Mouse (Mus musculus) intestine, embryonic 16.5 days (tissue): ENCODE measurements around the gene Kpnb1. TPM values are rescaled to one million over a fixed set of nuclear protein-coding genes. Genes with fewer than 3 reads are reported as not detected.

Source experiments
- ATAC-seq: fragments of 200-750 bp; cut with Nextera tagmentation; 2 replicates; pipeline ENCODE4 v1.8.0; 2017; ENCODE audit warnings: moderate TSS enrichment, moderate library complexity
- H3K27ac ChIP-seq: fragments of 300-500 bp; sonication (generic); 2 replicates; pipeline ENCODE4 v1.5.1; 2014; ENCODE audit warnings: mild to moderate bottlenecking, low read length
- H3K27me3 ChIP-seq: fragments of 300-500 bp; sonication (generic); replicated peaks from 2 replicates; pipeline ENCODE4 v1.6.1; 2014; ENCODE audit warnings: low read length, control low read depth, mixed read lengths; ENCODE audit not compliant: control insufficient read depth, insufficient read depth
- H3K36me3 ChIP-seq: fragments of 300-500 bp; sonication (generic); 2 replicates; pipeline ENCODE4 v1.6.1; 2014; ENCODE audit warnings: low read length, control low read depth; ENCODE audit not compliant: control insufficient read depth, insufficient read depth
- H3K4me1 ChIP-seq: fragments of 300-500 bp; sonication (generic); 2 replicates; pipeline ENCODE4 v1.6.1; 2014; ENCODE audit warnings: low read length, control low read depth, mixed read lengths; ENCODE audit not compliant: control insufficient read depth, insufficient read depth
- H3K4me2 ChIP-seq: fragments of 300-500 bp; sonication (generic); 2 replicates; pipeline ENCODE4 v1.6.1; 2014; ENCODE audit warnings: low read depth, low read length, control low read depth
- H3K4me3 ChIP-seq: fragments of 300-500 bp; sonication (generic); 2 replicates; pipeline ENCODE4 v1.5.1; 2014; ENCODE audit warnings: mild to moderate bottlenecking, low read length
- H3K9ac ChIP-seq: fragments of 300-500 bp; sonication (generic); 2 replicates; pipeline ENCODE4 v1.6.1; 2014; ENCODE audit warnings: low read depth, low read length
- H3K9me3 ChIP-seq: fragments of 300-500 bp; sonication (generic); 2 replicates; pipeline ENCODE4 v1.6.1; 2016; ENCODE audit warnings: low read length, control low read depth; ENCODE audit not compliant: control insufficient read depth
- WGBS: fragments of 180-500 bp; shearing (Covaris S2); extraction: QIAGEN DNeasy Blood & Tissue Kit; methylation state at CpG from one replicate; pipeline ENCODE4 v1.1.7; 2014; 5-methylcytosine and 5-hydroxymethylcytosine counted together
- polyA plus RNA-seq: library from polyadenylated mRNA; unstranded; fragments of >200 nt; fragmentation: Nextera tagmentation; extraction: Ambion mirVana; gene quantifications from 2 replicates; pipeline ENCODE4 v1.2.1, GENCODE M21; 2015

Kpnb1 gene
- polyA plus RNA-seq, 1 experiment from 2014 or later: 36.3 TPM

DNA sequence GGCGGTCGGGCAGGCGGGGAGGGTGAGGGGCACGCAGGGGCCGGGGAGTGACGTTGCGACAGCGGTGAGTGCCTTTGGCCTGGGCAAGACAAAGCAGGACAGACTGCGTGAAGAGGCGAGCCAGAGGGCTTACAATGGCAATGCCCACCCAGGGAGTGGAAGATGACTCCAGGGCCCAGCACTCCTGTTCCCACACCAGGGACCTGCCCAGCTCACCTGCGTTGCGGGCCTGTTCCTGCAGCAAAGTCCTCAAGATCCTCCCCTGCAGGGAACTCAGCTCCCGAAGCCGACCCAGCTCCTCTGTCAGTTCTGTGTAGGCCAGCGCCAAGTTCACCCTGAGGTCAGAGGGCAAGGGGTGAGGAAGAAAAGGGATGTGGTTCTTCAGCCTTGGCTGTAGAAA, 48.4 kb downstream of the Kpnb1 start:
- Histone ChIP-seq H3K27ac (no peak overlapping the region), H3K9ac (peak overlapping the region; percentile 52), H3K4me1 (0 out of 2 replicates have a peak, but pooled peaks cover 4% of the 10 kb centered on the region), H3K27me3 (peaks cover 23% of the 10 kb centered on the region; the same call in 1 of the 2 replicates), H3K9me3 (no peaks in the 10 kb centered on the region), H3K4me2 (peak overlapping the region; percentile 63), H3K4me3 (peak overlapping the region; percentile 40), H3K36me3 (no peaks in the 10 kb centered on the region; the same call in 1 of the 2 replicates)
- no peak for ATAC-seq
- 31% methylated on average over 15 of the region's 15 CpGs for WGBS

DNA sequence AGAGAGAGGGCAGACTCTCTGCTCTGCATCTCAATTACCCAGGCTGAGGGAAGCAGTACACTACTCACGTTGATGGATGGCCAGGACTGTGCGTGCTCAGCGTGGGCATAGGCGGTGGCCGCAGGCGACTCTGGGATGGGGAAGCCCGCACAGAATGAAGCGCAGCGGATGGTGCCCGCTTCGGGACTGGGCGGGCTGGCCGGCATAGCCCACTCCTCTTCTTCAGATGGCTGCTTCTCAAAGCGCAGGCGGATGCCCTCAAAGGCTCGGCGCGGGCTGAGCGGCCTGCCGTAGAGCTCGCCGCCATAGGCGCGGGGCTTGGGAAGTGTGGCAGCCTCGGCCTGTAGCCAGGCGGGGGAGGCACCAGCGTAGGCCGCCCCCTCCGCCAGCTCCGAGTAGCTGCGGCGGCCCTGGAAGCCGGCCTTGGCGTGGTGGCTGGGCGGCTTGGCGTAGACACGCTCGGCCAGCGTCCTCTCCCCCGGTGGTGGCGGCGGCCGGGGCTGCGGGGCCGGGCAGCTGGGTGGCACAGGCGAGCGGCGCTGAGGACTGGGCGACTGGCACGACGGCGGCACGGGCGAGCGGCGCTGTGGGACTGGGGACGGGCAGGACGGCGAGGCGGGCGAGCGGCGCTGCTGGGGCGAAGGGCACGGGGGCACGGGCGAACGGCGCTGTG, 49.0 kb downstream of the Kpnb1 start:
- Histone ChIP-seq H3K9me3 (no peaks in the 10 kb centered on the region), H3K4me3 (peak overlapping the region; percentile 40), H3K27me3 (peaks cover 23% of the 10 kb centered on the region; the same call in 1 of the 2 replicates), H3K36me3 (no peaks in the 10 kb centered on the region; the same call in 1 of the 2 replicates), H3K9ac (peak overlapping the region; percentile 52), H3K27ac (no peak overlapping the region), H3K4me1 (0 out of 2 replicates have a peak, but pooled peaks cover 4% of the 10 kb centered on the region), H3K4me2 (peak overlapping the region; percentile 63)
- ATAC-seq: peak; percentile 49
- WGBS: 21% methylated on average over 66 of the region's 69 CpGs

DNA sequence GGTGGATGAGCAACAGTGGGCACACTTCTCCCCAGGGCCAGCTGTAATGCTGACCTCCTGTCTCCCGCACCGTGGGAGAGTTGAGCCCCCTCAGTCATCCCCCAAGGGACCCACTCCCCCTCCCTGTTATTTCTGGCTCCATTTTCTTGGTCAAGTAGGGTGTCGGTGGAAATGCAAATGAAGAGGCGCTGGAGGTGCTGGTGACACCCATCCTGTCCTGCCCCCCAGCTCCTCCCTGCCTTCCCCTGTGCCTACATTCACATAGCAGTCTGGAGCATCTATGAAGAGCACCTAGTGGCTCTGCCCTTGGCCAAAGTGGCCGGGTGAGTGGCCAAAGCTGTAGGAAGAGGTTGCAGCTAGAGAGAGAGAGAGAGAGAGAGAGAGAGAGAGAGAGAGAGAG, 54.4 kb downstream of the Kpnb1 start:
- 51% methylated on average over 5 of the region's 5 CpGs for WGBS
- Histone ChIP-seq H3K27ac (no peak overlapping the region), H3K27me3 (peaks cover 13% of the 10 kb centered on the region; the same call in 1 of the 2 replicates), H3K4me2 (no peak overlapping the region), H3K9me3 (no peaks in the 10 kb centered on the region), H3K36me3 (no peaks in the 10 kb centered on the region), H3K4me1 (no peaks in the 10 kb centered on the region), H3K4me3 (no peak overlapping the region), H3K9ac (no peak overlapping the region)
- no peak for ATAC-seq

GRCm38 (mm10) chr11:97132185-97132584, 55.5 kb downstream of the Kpnb1 start:
- Histone ChIP-seq H3K4me1 (no peaks in the 10 kb centered on the region; the same call in 1 of the 2 replicates), H3K27me3 (peaks cover 5% of the 10 kb centered on the region; the same call in 1 of the 2 replicates), H3K27ac (no peak overlapping the region), H3K36me3 (no peaks in the 10 kb centered on the region), H3K4me2 (no peak overlapping the region), H3K9ac (no peak overlapping the region), H3K9me3 (no peaks in the 10 kb centered on the region), H3K4me3 (no peak overlapping the region)
- ATAC-seq: no peak
- 22% methylated on average over 6 of the region's 6 CpGs for WGBS

DNA sequence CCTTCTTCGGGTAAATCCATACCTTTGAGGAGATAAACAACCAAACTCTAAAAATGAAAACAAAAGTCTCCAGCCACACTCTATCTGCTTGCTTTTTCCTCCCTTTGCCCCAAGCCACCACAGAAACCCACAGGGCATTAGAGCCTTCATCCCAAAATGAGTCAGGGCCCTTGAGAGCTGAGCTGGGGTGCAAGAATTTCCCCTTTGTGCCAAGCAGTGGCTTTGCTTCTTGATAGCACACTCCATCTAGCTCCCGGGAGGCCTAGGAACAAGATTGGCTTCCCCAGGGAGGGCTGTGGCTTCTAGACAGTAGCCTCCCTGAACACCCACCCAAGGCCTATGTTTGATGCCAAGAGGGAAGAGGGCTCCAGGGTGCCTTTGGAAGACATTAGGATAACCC, 56.0 kb downstream of the Kpnb1 start:
- no peak overlapping the region for H3K27ac ChIP-seq
- no peak overlapping the region for H3K9ac ChIP-seq
- 68% methylated on average over 2 of the region's 2 CpGs for WGBS
- H3K9me3 ChIP-seq: no peaks in the 10 kb centered on the region
- ATAC-seq: no peak
- H3K4me3 ChIP-seq: no peak overlapping the region
- peaks cover 4% of the 10 kb centered on the region; the same call in 1 of the 2 replicates for H3K27me3 ChIP-seq
- H3K36me3 ChIP-seq: no peaks in the 10 kb centered on the region
- peaks cover 3% of the 10 kb centered on the region for H3K4me1 ChIP-seq
- no peak overlapping the region for H3K4me2 ChIP-seq

DNA sequence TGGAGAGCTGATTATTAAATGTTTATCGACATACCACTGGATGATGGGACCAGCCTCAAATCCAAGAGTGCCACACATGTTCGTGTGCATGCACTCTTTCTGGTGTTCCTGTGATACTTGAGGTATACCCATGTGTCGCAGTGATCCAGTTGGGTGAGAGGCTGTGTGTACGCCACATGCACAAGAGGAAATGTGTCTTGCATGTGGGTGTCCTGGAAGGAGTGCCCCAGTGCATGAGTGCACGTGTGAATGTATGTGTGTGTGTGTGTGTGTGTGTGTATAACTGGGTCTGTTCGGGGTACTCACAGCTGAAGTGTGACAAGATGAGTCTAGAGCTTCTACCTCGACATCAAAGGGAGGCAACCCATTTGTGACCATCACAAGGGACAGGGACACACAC, 57.4 kb downstream of the Kpnb1 start:
- Histone ChIP-seq H3K4me1 (peaks cover 5% of the 10 kb centered on the region), H3K9me3 (no peaks in the 10 kb centered on the region), H3K4me2 (no peak overlapping the region), H3K9ac (no peak overlapping the region), H3K4me3 (no peak overlapping the region), H3K27me3 (peaks cover 4% of the 10 kb centered on the region; the same call in 1 of the 2 replicates), H3K27ac (no peak overlapping the region), H3K36me3 (no peaks in the 10 kb centered on the region)
- WGBS: 79% methylated on average over 7 of the region's 7 CpGs
- ATAC-seq: no peak

DNA sequence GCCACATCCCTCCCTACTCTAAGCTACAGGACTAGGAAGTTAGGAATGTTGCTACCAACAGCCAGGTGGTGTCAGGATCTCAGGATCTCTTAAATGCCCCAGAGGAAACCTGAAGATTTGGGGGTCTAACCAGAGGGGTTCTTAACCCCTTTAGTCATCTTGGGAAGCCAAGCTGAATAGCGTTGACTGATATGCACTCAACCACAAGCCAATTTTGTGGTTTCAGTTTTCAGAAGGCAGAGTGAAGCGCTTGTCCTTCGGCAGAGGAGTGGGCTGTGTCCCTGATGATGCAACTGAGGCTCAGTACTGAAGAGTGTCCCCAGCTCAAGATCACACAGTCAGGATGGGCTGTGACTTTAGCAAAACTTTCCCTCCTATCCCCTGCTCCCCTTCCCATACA, 58.7 kb downstream of the Kpnb1 start:
- H3K9ac ChIP-seq: no peak overlapping the region
- H3K27me3 ChIP-seq: peaks cover 4% of the 10 kb centered on the region; the same call in 1 of the 2 replicates
- no peak overlapping the region for H3K4me2 ChIP-seq
- no peaks in the 10 kb centered on the region for H3K36me3 ChIP-seq
- 66% methylated on average over 3 of the region's 3 CpGs for WGBS
- H3K9me3 ChIP-seq: no peaks in the 10 kb centered on the region
- H3K27ac ChIP-seq: no peak overlapping the region
- peaks cover 5% of the 10 kb centered on the region for H3K4me1 ChIP-seq
- no peak for ATAC-seq
- no peak overlapping the region for H3K4me3 ChIP-seq

DNA sequence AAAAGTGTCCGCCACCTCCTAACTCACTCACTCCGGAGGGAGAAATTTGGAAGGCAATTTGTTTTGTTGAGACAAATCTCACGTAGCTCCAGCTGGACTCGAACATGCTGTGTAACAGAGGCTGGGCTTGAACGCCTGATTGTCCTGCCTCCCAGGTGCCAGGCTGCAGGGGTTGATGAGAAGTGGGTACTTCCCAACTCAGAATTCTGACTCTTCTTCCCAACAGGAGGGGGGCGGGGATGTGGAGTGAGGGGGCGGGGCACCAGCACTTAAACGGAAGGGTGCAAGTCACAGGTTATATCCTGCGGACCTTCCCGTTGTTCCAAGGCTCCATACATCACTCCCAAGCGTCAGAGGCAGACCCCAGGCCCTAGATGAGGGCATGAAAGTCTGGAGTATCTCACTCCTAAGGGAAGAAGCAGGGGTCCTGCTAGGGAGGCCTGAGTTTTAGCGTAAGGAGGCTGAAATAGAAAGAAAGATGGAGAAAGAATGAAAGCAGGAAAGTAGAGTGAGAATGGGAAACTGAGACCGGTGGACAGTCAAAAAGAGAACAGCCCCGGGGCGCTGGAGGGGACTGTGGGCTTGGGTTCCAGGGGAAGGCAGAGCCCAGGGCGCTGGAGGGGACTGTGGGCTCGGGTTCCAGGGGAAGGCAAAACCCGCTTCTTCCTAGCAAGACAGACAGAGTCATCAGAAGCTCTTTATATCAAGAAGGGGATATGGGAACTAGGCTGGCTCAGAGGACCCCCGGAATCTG, 60.0 kb downstream of the Kpnb1 start:
- ATAC-seq: peak; percentile 62
- Histone ChIP-seq H3K27me3 (no peaks in the 10 kb centered on the region; the same call in 1 of the 2 replicates), H3K9me3 (no peaks in the 10 kb centered on the region), H3K9ac (peak overlapping the region; percentile 75), H3K36me3 (no peaks in the 10 kb centered on the region), H3K27ac (no peak overlapping the region), H3K4me1 (peaks cover 8% of the 10 kb centered on the region), H3K4me2 (peak overlapping the region; percentile 96), H3K4me3 (peak overlapping the region; percentile 66)
- WGBS: 20% methylated on average over 19 of the region's 19 CpGs

- peak overlapping the region; percentile 75 for H3K9ac ChIP-seq
- WGBS: 3% methylated on average over 32 of the region's 32 CpGs
- H3K9me3 ChIP-seq: no peaks in the 10 kb centered on the region
- no peaks in the 10 kb centered on the region for H3K27me3 ChIP-seq
- no peaks in the 10 kb centered on the region for H3K36me3 ChIP-seq
- H3K27ac ChIP-seq: no peak overlapping the region
- peaks cover 8% of the 10 kb centered on the region for H3K4me1 ChIP-seq
- peak overlapping the region; percentile 66 for H3K4me3 ChIP-seq
- ATAC-seq: peak; percentile 79
- peak overlapping the region; percentile 96 for H3K4me2 ChIP-seq
Measured at GRCm38 (mm10) chr11:97126645-97127468, 60.8 kb downstream of the Kpnb1 start.
